Mouse (Mus musculus): ENCODE results near the gene Wipf2. TPM values are rescaled to one million over a fixed set of nuclear protein-coding genes. Genes with fewer than 3 reads are reported as not detected.
"Not testable (repeated sequence)": the region's sequence is repeated elsewhere in the genome, so short reads cannot be mapped to it uniquely, and the experiment has no call there.

Wipf2 gene
- polyA plus RNA-seq, 1 experiment: 36.5 TPM

DNA sequence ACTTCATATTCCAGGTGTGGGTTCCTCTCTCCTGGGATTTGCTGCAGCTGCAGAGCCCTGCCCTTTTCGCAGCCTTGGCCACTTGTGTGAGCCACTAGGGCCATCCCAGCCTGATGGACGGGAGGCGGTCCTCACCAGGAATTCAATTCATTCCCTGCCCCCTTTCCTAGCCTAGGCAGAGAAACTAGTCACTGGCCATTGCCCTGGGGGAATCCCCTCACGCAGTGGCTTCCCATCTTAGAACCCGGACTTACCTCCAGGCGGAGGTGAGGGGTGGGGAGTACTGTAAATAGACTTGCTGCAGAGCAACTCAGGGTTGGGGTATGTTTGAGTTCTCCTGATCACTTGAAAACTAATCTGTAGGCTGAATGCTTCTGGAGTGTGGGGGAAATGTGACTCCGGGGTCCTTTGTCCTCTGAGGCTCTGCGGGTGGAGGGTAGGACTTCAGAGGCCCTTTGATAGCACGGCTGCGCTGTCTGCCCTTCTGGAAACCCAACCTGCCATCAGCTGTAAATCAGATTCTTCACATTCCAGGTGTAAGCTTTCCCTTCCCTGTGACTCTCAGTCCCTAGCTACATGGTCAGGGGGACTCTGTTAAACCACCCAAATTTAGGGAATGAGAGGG is 39.3 kb downstream of the Wipf2 start:
- Histone ChIP-seq H3K4me1 (ENCODE audit: control insufficient read depth, insufficient read depth, low read length) (no peaks in the 10 kb centered on the region), H3K4me3 (ENCODE audit: insufficient read depth, low read length) (no peak overlapping the region)
- no peak for TF ChIP-seq POLR2A (IDR thresholded peaks at IDR 0.05; ENCODE audit: extremely low read depth, insufficient read depth, low read length)
- TF ChIP-seq CTCF (IDR thresholded peaks at IDR 0.05; ENCODE audit: extremely low read depth, insufficient read depth, low read length): no peak

DNA sequence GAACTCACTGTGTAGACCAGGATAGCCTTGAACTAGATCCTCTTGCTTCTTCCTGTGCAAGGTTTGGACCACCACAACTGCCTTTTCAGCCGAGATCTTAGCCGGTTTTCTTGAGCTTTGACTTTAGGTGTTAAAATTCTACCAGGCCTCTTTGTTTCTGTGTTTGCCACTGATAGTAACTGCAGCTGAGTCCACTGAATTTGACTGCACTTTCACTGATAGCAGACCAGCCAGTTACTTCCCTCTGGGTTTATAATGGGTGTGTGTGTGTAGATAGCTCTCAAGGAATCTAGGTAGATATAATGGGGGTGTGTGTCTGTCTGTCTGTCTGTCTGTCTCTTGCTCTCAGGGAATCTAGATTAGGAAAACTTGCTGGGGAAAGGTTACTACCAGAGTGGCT is 41.1 kb downstream of the Wipf2 start:
- no peak for TF ChIP-seq CTCF (IDR thresholded peaks at IDR 0.05; ENCODE audit: extremely low read depth, insufficient read depth, low read length)
- TF ChIP-seq POLR2A (IDR thresholded peaks at IDR 0.05; ENCODE audit: extremely low read depth, insufficient read depth, low read length): no peak
- H3K4me3 ChIP-seq (ENCODE audit: insufficient read depth, low read length): no peak overlapping the region
- H3K4me1 ChIP-seq (ENCODE audit: control insufficient read depth, insufficient read depth, low read length): no peaks in the 10 kb centered on the region
- H3K27ac ChIP-seq (ENCODE audit: insufficient read depth, low read length): no peak overlapping the region

More for the DNA sequence above, 39.3 kb downstream of the Wipf2 start:
- no peak overlapping the region for H3K27ac ChIP-seq (ENCODE audit: insufficient read depth, low read length)

DNA sequence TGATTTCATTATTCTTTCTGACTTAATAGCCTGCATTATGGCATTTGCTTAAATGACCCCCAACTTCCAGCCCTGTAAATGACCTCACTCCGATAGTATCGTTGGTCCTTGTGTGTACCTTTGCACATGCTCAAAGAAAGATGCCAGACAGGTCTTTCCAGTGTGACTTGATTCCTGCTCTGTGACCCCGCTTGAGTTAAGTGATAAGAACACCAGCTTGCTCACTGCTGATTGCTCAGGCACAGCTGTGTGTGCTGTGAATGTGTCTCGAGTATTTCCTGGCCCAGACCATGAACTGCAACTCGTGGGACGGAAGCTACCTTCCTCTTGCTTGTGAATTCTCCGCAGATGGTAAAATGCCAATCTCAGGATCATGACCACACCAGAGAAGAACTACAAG is 41.6 kb downstream of the Wipf2 start:
- H3K27ac ChIP-seq (ENCODE audit: insufficient read depth, low read length): no peak overlapping the region
- no peaks in the 10 kb centered on the region for H3K4me1 ChIP-seq (ENCODE audit: control insufficient read depth, insufficient read depth, low read length)
- no peak overlapping the region for H3K4me3 ChIP-seq (ENCODE audit: insufficient read depth, low read length)
- no peak for TF ChIP-seq CTCF (IDR thresholded peaks at IDR 0.05; ENCODE audit: extremely low read depth, insufficient read depth, low read length)
- no peak for TF ChIP-seq POLR2A (IDR thresholded peaks at IDR 0.05; ENCODE audit: extremely low read depth, insufficient read depth, low read length)

DNA sequence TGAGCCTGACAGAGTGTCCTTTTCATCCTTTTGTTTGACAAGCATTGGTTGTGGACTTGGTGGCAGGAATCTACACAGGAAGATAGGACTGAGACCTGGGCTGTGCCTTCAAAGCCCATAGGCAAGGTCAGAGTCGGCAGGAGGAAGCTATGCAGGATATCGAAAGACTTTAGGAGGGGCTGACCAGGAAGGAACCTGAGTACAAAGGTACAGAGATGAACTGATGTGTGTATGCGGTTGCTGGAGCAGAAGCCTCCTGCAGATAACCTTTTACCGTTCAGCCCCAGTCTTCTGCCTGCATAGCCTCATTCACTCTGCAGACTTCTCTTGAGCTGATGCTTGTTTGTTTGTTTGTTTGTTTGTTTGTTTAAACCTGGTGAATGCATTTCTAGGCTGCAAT is 42.1 kb downstream of the Wipf2 start:
- Histone ChIP-seq H3K4me3 (ENCODE audit: insufficient read depth, low read length) (no peak overlapping the region), H3K4me1 (ENCODE audit: control insufficient read depth, insufficient read depth, low read length) (no peaks in the 10 kb centered on the region), H3K27ac (ENCODE audit: insufficient read depth, low read length) (no peak overlapping the region)
- TF ChIP-seq CTCF (IDR thresholded peaks at IDR 0.05; ENCODE audit: extremely low read depth, insufficient read depth, low read length) (no peak), POLR2A (IDR thresholded peaks at IDR 0.05; ENCODE audit: extremely low read depth, insufficient read depth, low read length) (no peak)

DNA sequence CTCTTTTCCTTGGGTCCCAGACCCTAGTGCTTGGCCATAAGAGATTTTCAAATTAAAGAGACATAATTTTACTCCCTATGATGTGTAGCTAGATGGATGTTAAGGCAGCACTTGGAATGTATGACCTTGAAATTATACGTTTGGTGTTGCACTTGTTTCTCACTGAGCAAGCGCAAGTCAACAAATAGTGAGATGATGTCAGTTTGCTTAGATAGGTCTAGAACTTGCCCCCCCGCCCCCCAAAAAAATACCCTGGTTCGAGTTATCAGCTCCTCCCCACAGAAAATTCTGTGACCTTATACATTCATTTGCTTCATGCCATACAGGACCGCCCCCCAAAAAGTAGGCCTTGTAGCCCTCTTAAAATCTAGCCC is 43.6 kb downstream of the Wipf2 start:
- TF ChIP-seq CTCF (IDR thresholded peaks at IDR 0.05; ENCODE audit: extremely low read depth, insufficient read depth, low read length) (no peak), POLR2A (IDR thresholded peaks at IDR 0.05; ENCODE audit: extremely low read depth, insufficient read depth, low read length) (no peak)
- H3K4me1 ChIP-seq (ENCODE audit: control insufficient read depth, insufficient read depth, low read length): no peaks in the 10 kb centered on the region
- H3K4me3 ChIP-seq (ENCODE audit: insufficient read depth, low read length): peak overlapping the region; percentile 4
- no peak overlapping the region for H3K27ac ChIP-seq (ENCODE audit: insufficient read depth, low read length)

DNA sequence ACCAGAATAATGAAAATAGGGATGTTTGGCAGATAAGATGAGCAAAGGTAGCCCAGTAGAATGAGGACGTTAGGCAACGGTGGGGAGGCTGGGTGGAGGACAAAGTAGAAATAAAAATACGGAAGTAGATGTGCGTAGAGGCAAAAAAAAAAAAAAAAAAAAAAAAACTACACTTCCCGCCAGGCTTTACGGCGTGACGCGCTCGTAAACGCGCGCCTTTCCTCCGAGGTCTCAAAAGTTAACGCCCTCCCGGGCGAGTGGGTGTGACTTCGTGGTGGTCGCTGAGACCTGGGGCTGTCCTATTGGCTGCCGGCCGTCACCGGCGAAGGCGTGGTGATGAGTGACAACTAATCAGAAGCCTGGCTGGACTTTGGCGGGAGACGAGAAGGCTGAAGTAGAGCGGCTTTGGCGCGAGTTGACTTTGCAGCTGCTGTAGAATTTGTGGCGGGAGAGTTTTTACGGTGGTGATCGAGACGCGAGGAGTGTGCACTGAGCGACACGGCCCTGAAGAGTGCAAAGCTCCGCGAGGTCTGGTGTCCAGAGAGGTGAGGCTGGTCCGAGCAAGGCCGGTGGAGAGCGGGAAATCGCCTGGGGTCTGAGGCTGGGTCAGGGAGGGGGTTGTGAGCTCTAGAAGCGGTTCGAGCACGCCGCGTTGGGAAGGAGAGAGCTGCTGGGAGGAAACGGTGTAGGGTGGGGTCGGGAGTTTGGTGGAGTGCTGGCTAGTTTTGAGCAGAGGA is 44.2 kb downstream of the Wipf2 start, which contains the start of gene Cdc6:
Gene Cdc6, plus strand, starts transcription at position 365 of the 737 bp plus-strand sequence.
- TF ChIP-seq CTCF (IDR thresholded peaks at IDR 0.05; ENCODE audit: extremely low read depth, insufficient read depth, low read length): no peak
- TF ChIP-seq POLR2A (IDR thresholded peaks at IDR 0.05; ENCODE audit: extremely low read depth, insufficient read depth, low read length): no peak
- no peaks in the 10 kb centered on the region for H3K4me1 ChIP-seq (ENCODE audit: control insufficient read depth, insufficient read depth, low read length)
- peak within 1 kb of the TSS; percentile 4 for H3K4me3 ChIP-seq (ENCODE audit: insufficient read depth, low read length)
- H3K27ac ChIP-seq (ENCODE audit: insufficient read depth, low read length): no peak within 1 kb of the TSS

DNA sequence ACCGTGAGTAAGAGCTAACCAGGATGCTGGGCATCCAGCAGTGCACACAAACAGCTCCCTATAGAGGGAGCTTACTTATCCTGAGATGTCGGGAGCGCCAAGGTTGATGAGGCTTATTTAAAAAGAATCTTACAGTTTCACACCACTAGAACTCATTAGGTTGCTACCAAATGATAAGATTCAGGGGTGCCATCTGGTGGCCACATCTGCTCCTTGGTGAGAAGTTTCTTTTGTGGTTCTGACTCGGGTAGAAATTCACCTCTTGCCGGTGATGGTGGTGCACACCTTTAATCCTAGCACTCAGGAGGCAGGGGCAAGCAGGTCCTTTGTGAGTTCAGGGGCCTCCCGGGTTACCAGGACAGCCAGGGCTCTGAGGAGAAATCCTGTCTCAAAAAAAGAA is 46.2 kb downstream of the Wipf2 start:
- Histone ChIP-seq H3K27ac (ENCODE audit: insufficient read depth, low read length) (no peak overlapping the region), H3K4me1 (ENCODE audit: control insufficient read depth, insufficient read depth, low read length) (no peaks in the 10 kb centered on the region), H3K4me3 (ENCODE audit: insufficient read depth, low read length) (no peak overlapping the region)
- TF ChIP-seq POLR2A (IDR thresholded peaks at IDR 0.05; ENCODE audit: extremely low read depth, insufficient read depth, low read length) (no peak), CTCF (IDR thresholded peaks at IDR 0.05; ENCODE audit: extremely low read depth, insufficient read depth, low read length) (peak; percentile 72)

DNA sequence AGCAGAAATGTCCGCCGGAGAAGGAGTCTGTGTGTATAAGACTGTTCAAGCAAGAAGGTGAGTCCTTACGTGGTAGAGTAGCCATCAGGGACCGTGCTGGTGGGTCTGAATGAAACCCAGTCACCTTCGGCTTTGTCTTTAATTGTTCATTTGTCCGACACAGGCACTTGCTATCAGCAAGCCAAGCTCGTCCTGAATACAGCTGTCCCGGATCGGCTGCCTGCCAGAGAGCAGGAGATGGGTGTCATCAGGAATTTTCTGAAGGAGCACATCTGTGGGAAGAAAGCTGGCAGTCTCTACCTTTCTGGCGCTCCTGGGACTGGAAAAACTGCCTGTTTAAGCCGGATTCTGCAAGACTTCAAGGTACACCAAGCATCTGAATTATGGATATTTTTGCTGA is 47.0 kb downstream of the Wipf2 start:
- Histone ChIP-seq H3K4me3 (ENCODE audit: insufficient read depth, low read length) (no peak overlapping the region), H3K27ac (ENCODE audit: insufficient read depth, low read length) (no peak overlapping the region), H3K4me1 (ENCODE audit: control insufficient read depth, insufficient read depth, low read length) (no peaks in the 10 kb centered on the region)
- TF ChIP-seq CTCF (IDR thresholded peaks at IDR 0.05; ENCODE audit: extremely low read depth, insufficient read depth, low read length) (no peak), POLR2A (IDR thresholded peaks at IDR 0.05; ENCODE audit: extremely low read depth, insufficient read depth, low read length) (no peak)

DNA sequence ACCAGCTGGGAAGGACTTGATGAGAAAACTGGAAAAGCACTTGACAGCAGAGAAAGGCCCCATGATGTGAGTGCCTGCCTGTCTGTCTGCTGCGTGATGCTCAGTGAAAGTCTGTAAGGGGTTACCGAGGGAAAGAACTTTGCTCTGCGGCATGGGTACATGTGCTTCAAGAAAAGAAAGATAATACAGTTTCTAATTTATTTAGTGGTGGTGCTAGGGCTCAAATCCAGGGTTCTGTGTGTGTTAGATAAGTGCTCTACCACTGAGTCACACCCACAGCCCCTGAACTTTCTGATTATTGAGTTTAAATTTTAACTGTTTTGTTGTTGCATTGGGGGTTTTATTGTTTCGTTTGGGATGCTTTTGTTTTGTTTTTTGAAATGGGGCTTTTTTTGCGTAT is 48.1 kb downstream of the Wipf2 start:
- H3K4me3 ChIP-seq (ENCODE audit: insufficient read depth, low read length): no peak overlapping the region
- H3K4me1 ChIP-seq (ENCODE audit: control insufficient read depth, insufficient read depth, low read length): no peaks in the 10 kb centered on the region
- no peak overlapping the region for H3K27ac ChIP-seq (ENCODE audit: insufficient read depth, low read length)
- TF ChIP-seq CTCF (IDR thresholded peaks at IDR 0.05; ENCODE audit: extremely low read depth, insufficient read depth, low read length) (no peak), POLR2A (IDR thresholded peaks at IDR 0.05; ENCODE audit: extremely low read depth, insufficient read depth, low read length) (no peak)

DNA sequence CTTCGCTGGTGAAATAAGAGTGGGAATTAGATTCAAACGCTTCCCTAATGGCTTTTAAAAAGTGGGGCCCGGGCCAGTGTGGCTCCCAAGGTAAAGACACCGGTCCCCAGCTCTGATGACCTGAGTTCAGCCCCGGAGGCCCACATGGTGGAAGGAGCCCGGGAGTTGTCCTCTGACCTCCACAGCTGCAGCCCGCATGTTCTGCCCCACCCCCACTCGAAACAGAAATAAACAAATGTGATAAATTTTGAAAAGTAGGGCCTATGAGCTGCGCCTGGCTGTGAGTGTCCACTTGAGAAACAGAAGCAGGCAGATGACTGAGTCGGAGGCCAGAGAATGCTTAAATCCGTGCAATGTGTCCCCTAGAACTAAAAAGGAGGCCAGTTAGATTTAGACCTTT is 50.8 kb downstream of the Wipf2 start:
- Histone ChIP-seq H3K4me3 (ENCODE audit: insufficient read depth, low read length) (no peak overlapping the region), H3K4me1 (ENCODE audit: control insufficient read depth, insufficient read depth, low read length) (no peaks in the 10 kb centered on the region), H3K27ac (ENCODE audit: insufficient read depth, low read length) (no peak overlapping the region)
- TF ChIP-seq POLR2A (IDR thresholded peaks at IDR 0.05; ENCODE audit: extremely low read depth, insufficient read depth, low read length): no peak
- no peak for TF ChIP-seq CTCF (IDR thresholded peaks at IDR 0.05; ENCODE audit: extremely low read depth, insufficient read depth, low read length)

DNA sequence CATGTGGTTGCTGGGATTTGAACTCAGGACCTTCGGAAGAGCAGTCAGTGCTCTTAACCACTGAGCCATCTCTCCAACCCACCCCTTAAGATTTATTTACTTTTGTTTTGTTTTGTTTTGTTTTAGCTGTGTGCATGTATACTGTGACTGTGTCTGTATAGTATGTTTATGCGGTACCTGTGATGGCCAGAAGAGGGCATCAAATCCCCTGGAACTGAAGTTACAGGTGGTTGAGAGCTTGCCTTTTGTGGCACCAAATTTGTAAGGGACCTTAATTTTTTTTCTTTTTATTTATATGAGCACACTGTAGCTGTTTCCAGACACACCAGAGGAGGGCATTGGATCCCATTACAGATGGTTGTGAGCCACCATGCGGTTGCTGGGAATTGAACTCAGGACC is 52.9 kb downstream of the Wipf2 start:
- not testable (repeated sequence) for H3K4me1 ChIP-seq (ENCODE audit: control insufficient read depth, insufficient read depth, low read length); H3K27ac ChIP-seq (ENCODE audit: insufficient read depth, low read length); H3K4me3 ChIP-seq (ENCODE audit: insufficient read depth, low read length)
